Mouse (Mus musculus): ENCODE data around the gene Grk2. TPM values are rescaled to one million over a fixed set of nuclear protein-coding genes. Genes with fewer than 3 reads are reported as not detected.

Gene Grk2
- polyA plus RNA-seq, 1 experiment from 2014 or later = 18.0 TPM

DNA sequence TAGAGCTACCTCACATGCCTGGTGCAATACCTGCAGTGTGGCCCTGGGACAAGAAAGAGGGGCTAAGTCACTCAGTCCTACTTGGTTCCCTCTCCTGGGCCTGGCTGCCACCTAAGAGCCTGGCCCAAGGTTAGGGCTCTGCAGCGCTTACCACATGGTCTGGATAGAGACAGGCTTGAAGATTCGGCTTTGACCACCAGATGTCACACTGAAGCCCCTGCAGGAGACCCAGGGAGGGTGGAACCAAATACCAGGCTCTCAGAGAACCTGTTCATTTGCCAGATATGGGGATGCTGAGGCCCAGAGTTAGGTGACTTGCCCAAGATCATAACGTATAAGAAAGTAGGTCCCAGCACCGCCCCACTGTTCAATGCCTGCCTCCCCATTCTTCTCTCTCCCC is 40.1 kb downstream of the Grk2 start:
- Histone ChIP-seq H3K9me3 (replicated peaks; ENCODE audit: control insufficient read depth, low read length) (no peaks in the 10 kb centered on the region), H3K27me3 (ENCODE audit: control insufficient read depth, insufficient read depth, low read length) (no peaks in the 10 kb centered on the region), H3K27ac (ENCODE audit: low read length) (no peak overlapping the region), H3K4me1 (ENCODE audit: control insufficient read depth, insufficient read depth, low read length) (peaks cover 14% of the 10 kb centered on the region; the same call in 1 of the 2 replicates), H3K9ac (ENCODE audit: low read length) (no peak overlapping the region), H3K36me3 (ENCODE audit: control insufficient read depth, insufficient read depth, low read length) (no peaks in the 10 kb centered on the region), H3K4me3 (replicated peaks; ENCODE audit: low read length) (no peak overlapping the region), H3K4me2 (ENCODE audit: low read depth, low read length) (no peak overlapping the region)
- WGBS = 62% methylated on average over 4 of the region's 4 CpGs
- ATAC-seq (ENCODE audit: insufficient read depth, low FRiP score) = no peak

DNA sequence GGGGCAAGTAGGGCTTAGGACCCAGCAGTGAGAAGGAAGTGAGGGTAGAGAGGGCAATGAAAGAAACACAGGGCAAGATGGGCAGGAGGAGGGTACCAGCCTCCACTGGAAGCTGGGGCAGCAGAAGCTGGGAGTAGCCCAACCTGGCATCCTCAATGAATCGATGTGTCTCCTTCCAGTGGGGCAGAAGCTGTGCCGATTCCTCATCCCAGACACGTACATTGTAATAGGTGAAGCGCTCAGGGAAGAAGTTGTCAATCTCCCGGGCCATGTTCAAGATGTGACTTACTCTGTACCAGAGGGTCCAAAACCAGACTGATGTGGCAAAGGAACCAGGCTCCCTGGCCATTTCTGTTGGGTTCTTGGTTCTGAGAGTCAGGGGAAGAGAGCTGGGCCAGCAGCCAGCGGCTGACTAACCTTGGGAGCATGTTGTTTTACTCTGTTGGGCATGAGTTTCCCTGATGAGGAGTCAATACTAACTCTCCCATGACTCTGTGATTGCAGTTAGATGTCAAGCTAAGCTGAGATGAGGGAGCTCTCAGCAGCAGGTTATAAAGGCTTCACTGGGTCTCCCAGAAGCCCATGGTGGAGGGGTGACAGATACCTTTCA is 41.7 kb downstream of the Grk2 start:
- Histone ChIP-seq H3K4me2 (ENCODE audit: low read depth, low read length) (no peak overlapping the region), H3K9me3 (replicated peaks; ENCODE audit: control insufficient read depth, low read length) (no peaks in the 10 kb centered on the region), H3K9ac (ENCODE audit: low read length) (no peak overlapping the region), H3K27ac (ENCODE audit: low read length) (no peak overlapping the region), H3K4me1 (ENCODE audit: control insufficient read depth, insufficient read depth, low read length) (peaks cover 14% of the 10 kb centered on the region; the same call in 1 of the 2 replicates), H3K4me3 (replicated peaks; ENCODE audit: low read length) (no peak overlapping the region), H3K27me3 (ENCODE audit: control insufficient read depth, insufficient read depth, low read length) (no peaks in the 10 kb centered on the region), H3K36me3 (ENCODE audit: control insufficient read depth, insufficient read depth, low read length) (no peaks in the 10 kb centered on the region)
- WGBS = 93% methylated on average over 6 of the region's 6 CpGs
- ATAC-seq (ENCODE audit: insufficient read depth, low FRiP score) = no peak

DNA sequence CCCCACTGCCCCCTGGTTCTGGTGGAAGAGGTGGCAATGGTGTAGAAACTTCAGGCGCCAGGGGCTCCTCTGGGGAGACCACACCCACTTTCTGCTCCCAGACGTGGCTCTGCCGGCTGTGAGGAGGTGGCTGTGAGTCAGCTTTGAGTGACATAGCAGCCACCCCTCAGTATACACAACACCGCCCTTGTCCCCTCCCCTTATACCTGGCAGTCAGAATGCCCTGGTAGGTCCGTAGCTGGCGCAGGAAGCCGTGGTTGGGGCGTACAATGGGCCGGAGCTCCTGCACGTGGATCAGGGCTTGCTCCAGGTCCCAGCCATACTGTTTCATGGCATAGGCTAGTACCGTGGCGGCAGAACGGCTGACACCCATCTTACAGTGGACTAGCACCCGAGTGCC is 42.3 kb downstream of the Grk2 start:
- 51% methylated on average over 14 of the region's 14 CpGs for WGBS
- Histone ChIP-seq H3K4me3 (replicated peaks; ENCODE audit: low read length) (no peak overlapping the region), H3K27ac (ENCODE audit: low read length) (no peak overlapping the region), H3K9me3 (replicated peaks; ENCODE audit: control insufficient read depth, low read length) (no peaks in the 10 kb centered on the region), H3K36me3 (ENCODE audit: control insufficient read depth, insufficient read depth, low read length) (no peaks in the 10 kb centered on the region), H3K9ac (ENCODE audit: low read length) (no peak overlapping the region), H3K4me2 (ENCODE audit: low read depth, low read length) (no peak overlapping the region), H3K4me1 (ENCODE audit: control insufficient read depth, insufficient read depth, low read length) (peaks cover 14% of the 10 kb centered on the region; the same call in 1 of the 2 replicates), H3K27me3 (ENCODE audit: control insufficient read depth, insufficient read depth, low read length) (no peaks in the 10 kb centered on the region)
- peak; percentile 88 for ATAC-seq (ENCODE audit: insufficient read depth, low FRiP score)

DNA sequence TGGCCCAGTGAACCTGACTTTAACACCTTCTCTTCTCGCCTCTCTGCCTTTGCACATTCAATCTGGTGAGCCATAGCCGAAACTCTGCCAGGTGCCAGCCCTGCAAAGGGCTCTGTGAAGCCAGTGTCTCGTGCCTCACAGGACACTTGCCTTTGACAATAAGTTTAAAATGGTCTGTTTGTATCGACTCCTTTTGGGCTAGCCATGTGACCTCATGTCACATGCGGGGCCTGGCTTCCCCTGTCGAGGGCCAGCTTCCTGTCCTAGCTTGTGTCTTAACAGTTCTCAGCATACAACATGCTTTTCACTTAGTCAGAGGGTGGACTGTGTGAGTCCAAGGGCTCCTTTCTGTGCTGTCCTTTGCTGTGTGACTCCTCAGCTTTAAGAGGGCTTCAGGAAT is 43.3 kb downstream of the Grk2 start:
- Histone ChIP-seq H3K4me2 (ENCODE audit: low read depth, low read length) (no peak overlapping the region), H3K36me3 (ENCODE audit: control insufficient read depth, insufficient read depth, low read length) (no peaks in the 10 kb centered on the region), H3K4me3 (replicated peaks; ENCODE audit: low read length) (no peak overlapping the region), H3K27ac (ENCODE audit: low read length) (no peak overlapping the region), H3K9ac (ENCODE audit: low read length) (no peak overlapping the region), H3K27me3 (ENCODE audit: control insufficient read depth, insufficient read depth, low read length) (no peaks in the 10 kb centered on the region), H3K9me3 (replicated peaks; ENCODE audit: control insufficient read depth, low read length) (no peaks in the 10 kb centered on the region), H3K4me1 (ENCODE audit: control insufficient read depth, insufficient read depth, low read length) (peaks cover 12% of the 10 kb centered on the region; the same call in 1 of the 2 replicates)
- no peak for ATAC-seq (ENCODE audit: insufficient read depth, low FRiP score)
- 61% methylated on average over 6 of the region's 6 CpGs for WGBS

DNA sequence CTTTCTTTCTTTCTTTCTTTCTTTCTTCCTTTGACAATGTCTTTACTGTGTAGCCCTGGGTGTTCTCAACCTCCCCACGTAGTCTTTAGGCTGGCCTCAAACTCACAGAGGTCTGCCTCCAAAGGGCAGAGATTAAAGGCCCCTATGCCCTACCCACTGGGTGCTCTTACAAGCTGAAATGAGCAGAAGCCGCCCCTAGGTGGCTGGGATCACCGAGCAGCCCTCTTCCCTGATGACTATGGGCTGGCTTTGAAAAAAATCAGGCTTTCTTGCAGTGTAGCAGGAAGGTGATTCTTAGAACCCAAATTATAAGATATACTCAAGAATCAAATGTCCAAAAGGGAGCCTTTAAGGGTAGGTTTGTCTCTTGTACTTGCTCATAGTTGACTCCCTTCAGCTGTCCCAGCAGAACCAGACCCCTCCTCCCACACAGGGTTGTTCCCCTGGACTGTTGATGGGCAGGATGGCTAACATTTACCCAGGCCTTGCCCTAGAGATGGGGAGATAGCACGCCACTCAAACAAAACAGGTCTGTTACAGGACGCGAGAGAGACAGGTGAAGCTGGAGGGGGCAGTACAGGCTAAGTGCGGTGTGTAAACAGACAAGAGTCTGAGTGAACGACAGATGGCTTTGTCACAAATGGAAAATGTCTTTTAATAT is 44.9 kb downstream of the Grk2 start:
- Histone ChIP-seq H3K36me3 (ENCODE audit: control insufficient read depth, insufficient read depth, low read length) (no peaks in the 10 kb centered on the region), H3K4me3 (replicated peaks; ENCODE audit: low read length) (no peak overlapping the region), H3K27me3 (ENCODE audit: control insufficient read depth, insufficient read depth, low read length) (no peaks in the 10 kb centered on the region), H3K27ac (ENCODE audit: low read length) (no peak overlapping the region), H3K9ac (ENCODE audit: low read length) (no peak overlapping the region), H3K4me2 (ENCODE audit: low read depth, low read length) (no peak overlapping the region), H3K4me1 (ENCODE audit: control insufficient read depth, insufficient read depth, low read length) (peaks cover 17% of the 10 kb centered on the region; the same call in 1 of the 2 replicates), H3K9me3 (replicated peaks; ENCODE audit: control insufficient read depth, low read length) (no peaks in the 10 kb centered on the region)
- ATAC-seq (ENCODE audit: insufficient read depth, low FRiP score) = peak; percentile 49
- 33% methylated on average over 8 of the region's 8 CpGs for WGBS

DNA sequence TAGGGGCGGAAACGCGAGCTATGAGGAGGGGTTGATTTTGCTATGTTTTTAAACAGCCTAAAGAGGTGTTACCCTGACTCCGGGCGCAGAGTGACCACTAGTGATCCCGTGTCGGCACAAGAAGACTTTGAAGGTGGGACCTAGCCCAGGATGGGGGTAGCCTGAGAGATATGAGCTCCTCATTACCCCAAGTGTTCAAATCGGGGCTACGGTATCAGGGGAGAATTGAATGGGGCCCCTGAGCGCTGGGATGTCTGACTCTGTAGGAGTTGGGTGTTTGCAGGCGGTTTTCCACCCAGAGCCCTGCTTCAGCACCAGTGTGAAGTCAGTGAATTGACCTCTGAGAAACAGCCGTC is 48.1 kb downstream of the Grk2 start:
- peak overlapping the region; percentile 74 for H3K9ac ChIP-seq (ENCODE audit: low read length)
- peaks cover 4% of the 10 kb centered on the region; the same call in 1 of the 2 replicates for H3K9me3 ChIP-seq (replicated peaks; ENCODE audit: control insufficient read depth, low read length)
- no peaks in the 10 kb centered on the region for H3K27me3 ChIP-seq (ENCODE audit: control insufficient read depth, insufficient read depth, low read length)
- H3K4me2 ChIP-seq (ENCODE audit: low read depth, low read length) = peak overlapping the region; percentile 57
- 20% methylated on average over 12 of the region's 12 CpGs for WGBS
- 0 out of 2 replicates have a peak overlapping the region, but pooled peaks have one; percentile 8 for H3K27ac ChIP-seq (ENCODE audit: low read length)
- H3K4me1 ChIP-seq (ENCODE audit: control insufficient read depth, insufficient read depth, low read length) = 0 out of 2 replicates have a peak, but pooled peaks cover 5% of the 10 kb centered on the region
- ATAC-seq (ENCODE audit: insufficient read depth, low FRiP score) = 0 out of 2 replicates have a peak, but pooled peaks have one; percentile 5
- H3K4me3 ChIP-seq (replicated peaks; ENCODE audit: low read length) = peak overlapping the region; percentile 64
- no peaks in the 10 kb centered on the region for H3K36me3 ChIP-seq (ENCODE audit: control insufficient read depth, insufficient read depth, low read length)

DNA sequence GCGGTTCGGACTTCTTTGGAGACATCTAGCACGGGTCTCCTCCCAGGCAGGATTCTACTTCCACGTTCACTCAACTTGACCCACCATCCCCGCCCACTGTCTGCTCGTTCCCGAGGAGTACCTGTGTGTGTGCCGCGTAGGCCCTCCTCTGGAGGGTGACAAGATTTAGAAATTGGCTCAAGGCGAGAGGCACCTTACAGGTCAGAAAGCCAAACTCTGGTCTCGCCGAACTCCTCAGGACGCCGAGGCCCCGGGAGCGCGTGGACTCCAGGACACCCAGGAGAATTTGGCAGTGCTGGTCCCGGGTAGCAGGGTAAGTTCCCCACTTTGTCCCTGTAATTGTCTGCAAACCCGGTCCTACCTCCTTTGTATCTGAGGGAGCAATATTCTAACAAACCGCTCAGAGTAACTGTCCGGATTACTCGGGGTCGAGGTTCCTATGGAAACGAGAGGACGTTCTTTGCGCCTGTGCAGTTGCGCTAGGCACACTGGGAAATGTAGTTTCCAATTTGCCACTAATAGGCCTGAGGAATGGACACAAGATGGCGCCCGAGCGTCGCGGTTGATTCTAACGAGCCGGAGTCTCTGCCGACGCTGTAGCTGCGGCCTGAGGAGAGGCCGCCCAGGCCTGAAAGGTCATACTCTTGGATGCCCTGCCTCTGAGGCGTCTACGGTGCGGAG is 48.7 kb downstream of the Grk2 start:
- Histone ChIP-seq H3K4me1 (ENCODE audit: control insufficient read depth, insufficient read depth, low read length) (0 out of 2 replicates have a peak, but pooled peaks cover 5% of the 10 kb centered on the region), H3K4me3 (replicated peaks; ENCODE audit: low read length) (peak overlapping the region; percentile 64), H3K4me2 (ENCODE audit: low read depth, low read length) (peak overlapping the region; percentile 75), H3K27me3 (ENCODE audit: control insufficient read depth, insufficient read depth, low read length) (no peaks in the 10 kb centered on the region), H3K27ac (ENCODE audit: low read length) (0 out of 2 replicates have a peak overlapping the region, but pooled peaks have one; percentile 8), H3K9me3 (replicated peaks; ENCODE audit: control insufficient read depth, low read length) (peaks cover 4% of the 10 kb centered on the region; the same call in 1 of the 2 replicates), H3K36me3 (ENCODE audit: control insufficient read depth, insufficient read depth, low read length) (no peaks in the 10 kb centered on the region), H3K9ac (ENCODE audit: low read length) (peak overlapping the region; percentile 74)
- ATAC-seq (ENCODE audit: insufficient read depth, low FRiP score) = peak; percentile 85
- under 1% methylated on average over 41 of the region's 41 CpGs for WGBS

DNA sequence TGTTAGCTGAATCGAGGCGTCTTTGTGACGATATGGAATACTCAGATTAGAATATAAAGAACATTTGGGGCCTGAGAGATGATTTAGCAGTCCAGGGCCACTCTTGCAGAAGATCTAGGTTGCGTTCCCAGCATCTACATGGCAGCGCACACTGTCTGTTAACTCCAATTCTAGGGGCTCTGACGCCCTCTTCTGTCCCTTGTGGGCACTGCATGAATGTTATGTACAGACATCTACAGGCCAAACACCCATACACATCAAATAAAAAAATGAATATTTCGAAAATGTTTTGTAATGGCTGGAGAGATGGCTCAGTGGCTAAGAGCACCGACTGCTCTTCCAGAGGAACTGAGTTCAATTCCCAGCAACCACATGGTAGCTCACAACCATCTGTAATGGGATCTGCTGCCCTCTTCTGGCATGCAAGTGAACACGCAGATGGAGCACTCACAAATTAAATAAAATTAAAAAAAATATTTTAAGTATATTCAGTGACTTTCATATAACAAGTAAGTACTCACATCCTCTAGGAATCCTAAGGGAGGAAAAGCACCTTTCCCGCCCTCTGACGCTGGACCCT is 50.3 kb downstream of the Grk2 start:
- H3K27ac ChIP-seq (ENCODE audit: low read length) = no peak overlapping the region
- no peak overlapping the region for H3K4me2 ChIP-seq (ENCODE audit: low read depth, low read length)
- no peak overlapping the region for H3K9ac ChIP-seq (ENCODE audit: low read length)
- 75% methylated on average over 11 of the region's 11 CpGs for WGBS
- no peak for ATAC-seq (ENCODE audit: insufficient read depth, low FRiP score)
- H3K36me3 ChIP-seq (ENCODE audit: control insufficient read depth, insufficient read depth, low read length) = no peaks in the 10 kb centered on the region
- H3K4me1 ChIP-seq (ENCODE audit: control insufficient read depth, insufficient read depth, low read length) = 0 out of 2 replicates have a peak, but pooled peaks cover 5% of the 10 kb centered on the region
- peaks cover 4% of the 10 kb centered on the region; the same call in 1 of the 2 replicates for H3K9me3 ChIP-seq (replicated peaks; ENCODE audit: control insufficient read depth, low read length)
- H3K27me3 ChIP-seq (ENCODE audit: control insufficient read depth, insufficient read depth, low read length) = no peaks in the 10 kb centered on the region
- H3K4me3 ChIP-seq (replicated peaks; ENCODE audit: low read length) = no peak overlapping the region

Data from stomach, embryonic 16.5 days (tissue).